Mouse (Mus musculus) ES-E14 (cell line): ENCODE results near the gene Pex7.

Experiments used
- CHD2 ChIP-seq: IDR thresholded peaks from 2 replicates; pipeline ENCODE4 v1.6.1; 2014; ENCODE audit warnings: mild to moderate bottlenecking, low read depth, low read length, inconsistent platforms
- HCFC1 ChIP-seq: IDR thresholded peaks from 2 replicates; pipeline ENCODE4 v1.6.1; 2012; ENCODE audit warnings: low read length, inconsistent platforms, borderline replicate concordance; ENCODE audit not compliant: insufficient read depth
- MAFK ChIP-seq: IDR thresholded peaks from 2 replicates; pipeline ENCODE4 v1.6.1; 2014; ENCODE audit warnings: mild to moderate bottlenecking, low read depth, low read length, inconsistent platforms; ENCODE audit not compliant: insufficient read depth
- ZC3H11A ChIP-seq: IDR thresholded peaks from 2 replicates; pipeline ENCODE4 v1.6.1; 2012; ENCODE audit warnings: low read depth, mild to moderate bottlenecking, inconsistent platforms, low read length, borderline replicate concordance
- ZNF384 ChIP-seq: IDR thresholded peaks from 2 replicates; pipeline ENCODE4 v1.6.1; 2012; ENCODE audit warnings: low read depth, low read length, inconsistent platforms

DNA sequence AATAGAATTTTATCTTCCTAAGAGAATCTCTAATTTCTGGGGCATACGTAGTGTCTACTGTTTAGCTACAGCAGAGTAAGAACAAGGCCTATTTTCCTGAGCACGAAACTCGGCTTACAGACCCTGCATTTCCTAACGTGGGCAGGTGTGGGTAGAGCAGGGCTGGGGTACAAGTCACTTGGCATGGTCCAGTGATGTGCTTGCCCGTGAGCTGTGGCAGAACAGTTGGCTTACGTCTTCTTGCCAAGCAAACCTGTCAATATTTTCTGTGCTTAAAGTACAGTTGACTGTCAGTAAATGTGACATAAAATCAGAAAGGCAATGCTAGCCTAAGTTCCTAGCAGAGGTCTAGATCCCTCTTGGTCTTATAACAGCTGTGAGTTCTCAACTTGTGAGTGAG lies 39.2 kb upstream of the Pex7 start:
- TF ChIP-seq ZNF384 (no peak), MAFK (no peak), HCFC1 (no peak), ZC3H11A (no peak), CHD2 (no peak)
